Comparison of ENCODE assay signal across 8 mouse cellular contexts in the genomic region with DNA sequence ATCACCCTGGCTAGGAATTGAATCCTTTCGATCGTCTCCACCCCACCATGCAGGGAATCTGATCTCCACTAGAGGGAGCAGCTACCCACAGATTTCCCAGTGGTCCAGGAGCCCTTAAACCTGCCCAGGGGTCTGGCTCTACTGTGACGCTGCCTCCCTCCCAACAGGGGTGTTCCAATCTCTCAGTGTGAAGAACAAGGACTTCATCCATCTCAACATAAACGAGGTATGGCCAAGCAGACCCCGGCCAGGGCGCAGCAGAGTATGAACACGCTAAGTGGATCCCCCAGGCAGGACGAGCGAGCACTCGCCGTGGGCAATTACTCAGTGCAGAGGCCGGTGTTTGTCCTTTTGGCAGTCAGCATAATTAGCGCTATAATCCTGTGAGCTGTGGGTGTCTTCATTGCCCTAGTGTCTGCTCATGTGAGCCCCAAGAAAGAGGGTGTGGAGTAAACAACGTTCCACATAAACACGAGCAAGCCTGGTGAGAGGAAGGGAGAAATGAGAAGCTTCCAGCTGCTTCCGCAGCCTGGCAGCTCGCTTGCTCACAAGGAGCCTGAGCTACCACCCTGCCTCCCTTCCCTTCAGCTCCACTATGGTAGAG. TPM values are rescaled to one million over a fixed set of nuclear protein-coding genes. Genes with fewer than 3 reads are reported as not detected.
DNase-seq lines count a peak whose midpoint lies in the region; ATAC-seq and TF ChIP-seq lines count a peak whose summit lies in the region.

No protein-coding gene starts in this region.

- peak overlapping the region; percentile 82 for H3K4me2 ChIP-seq in CH12.LX (ENCODE audit: insufficient read depth, low read depth, poor library complexity, severe bottlenecking)
- peak overlapping the region; percentile 52 for H3K4me2 ChIP-seq in forebrain, embryonic 12.5 days
- H3K4me2 ChIP-seq in heart, postnatal 0 days (ENCODE audit: low read depth, low read length): peak overlapping the region; percentile 72
- H3K4me2 ChIP-seq in liver, embryonic 14.5 days (ENCODE audit: low read depth): peak overlapping the region; percentile 52
- H3K4me2 ChIP-seq in stomach, embryonic 16.5 days (ENCODE audit: low read depth, low read length): peak overlapping the region; percentile 61

- dilution Hi-C loops in CH12.LX (cut with MboI; ENCODE audit: extremely low pct_ligation_motif_present, extremely low pct_unique_long_range_greater_than_20kb, low sequenced_read_pairs): no loop called here

- no peak for TF ChIP-seq EP300 in CH12.LX (IDR thresholded peaks at IDR 0.05; ENCODE audit: low read length)
- no peak for TF ChIP-seq EP300 in heart, postnatal 0 days (IDR thresholded peaks at IDR 0.05; ENCODE audit: low read depth)
- TF ChIP-seq EP300 in liver, embryonic 14.5 days (IDR thresholded peaks at IDR 0.05; ENCODE audit: low read depth): no peak

- in situ Hi-C loops in CH12.LX (cut with MboI; ENCODE audit: low pct_ligation_motif_present, low pct_unique_long_range_greater_than_20kb, low sequenced_read_pairs): no loop called here

- no peaks in the 10 kb centered on the region for H3K36me3 ChIP-seq in CH12.LX (replicated peaks in 1 of 2; ENCODE audit: control insufficient read depth in 1 of 2, insufficient read depth in 1 of 2, low read length in 1 of 2)
- H3K36me3 ChIP-seq in forebrain, embryonic 12.5 days (replicated peaks): no peaks in the 10 kb centered on the region
- no peaks in the 10 kb centered on the region for H3K36me3 ChIP-seq in heart, postnatal 0 days (replicated peaks; ENCODE audit: control insufficient read depth, insufficient read depth, low read length)
- no peaks in the 10 kb centered on the region for H3K36me3 ChIP-seq in liver, embryonic 14.5 days (replicated peaks; ENCODE audit: control insufficient read depth, insufficient read depth, low read depth)
- H3K36me3 ChIP-seq in stomach, embryonic 16.5 days (ENCODE audit: control insufficient read depth, insufficient read depth, low read length): no peaks in the 10 kb centered on the region

- peak; percentile 83 for ATAC-seq in forebrain, embryonic 12.5 days (ENCODE audit: low FRiP score)
- ATAC-seq in heart, postnatal 0 days (ENCODE audit: insufficient read depth, low read depth): peak; percentile 75
- peak; percentile 51 for ATAC-seq in liver, embryonic 14.5 days (ENCODE audit: insufficient read depth)
- peak; percentile 79; the same call in 1 of the 2 replicates for ATAC-seq in stomach, embryonic 16.5 days (ENCODE audit: insufficient read depth, low FRiP score)

- WGBS in forebrain, embryonic 12.5 days: 6% methylated on average over 17 of the region's 17 CpGs
- 14% methylated on average over 17 of the region's 17 CpGs for WGBS in heart, postnatal 0 days
- 15% methylated on average over 17 of the region's 17 CpGs for WGBS in liver, embryonic 14.5 days (ENCODE audit: insufficient replicate concordance)
- 10% methylated on average over 17 of the region's 17 CpGs for WGBS in stomach, embryonic 16.5 days

- H3K27me3 ChIP-seq in CH12.LX (replicated peaks): peaks cover 26% of the 10 kb centered on the region
- H3K27me3 ChIP-seq in forebrain, embryonic 12.5 days: peaks cover 17% of the 10 kb centered on the region
- peaks cover 9% of the 10 kb centered on the region for H3K27me3 ChIP-seq in heart, postnatal 0 days (ENCODE audit: control insufficient read depth, insufficient read depth, low read length)
- no peaks in the 10 kb centered on the region for H3K27me3 ChIP-seq in liver, embryonic 14.5 days (ENCODE audit: control insufficient read depth, insufficient read depth, low read length)
- 0 out of 2 replicates have a peak, but pooled peaks cover 6% of the 10 kb centered on the region for H3K27me3 ChIP-seq in stomach, embryonic 16.5 days (ENCODE audit: control insufficient read depth, insufficient read depth, low read length)

- H3K4me1 ChIP-seq in CH12.LX (ENCODE audit: control insufficient read depth in 1 of 2, insufficient read depth in 2 of 2): no peaks in the 10 kb centered on the region
- H3K4me1 ChIP-seq in forebrain, embryonic 12.5 days: peaks cover 5% of the 10 kb centered on the region; the same call in 1 of the 2 replicates
- H3K4me1 ChIP-seq in heart, postnatal 0 days (ENCODE audit: control insufficient read depth, insufficient read depth): no peaks in the 10 kb centered on the region
- no peaks in the 10 kb centered on the region; a peak in 1 of 4 replicates for H3K4me1 ChIP-seq in liver, embryonic 14.5 days (replicated peaks; ENCODE audit: control insufficient read depth in 2 of 2, insufficient read depth in 2 of 2, low read length in 1 of 2)
- peaks cover 8% of the 10 kb centered on the region; the same call in 1 of the 2 replicates for H3K4me1 ChIP-seq in stomach, embryonic 16.5 days (ENCODE audit: control insufficient read depth, insufficient read depth, low read length)

- no peak for TF ChIP-seq POLR2A in CH12.LX (IDR thresholded peaks at IDR 0.05; ENCODE audit: low read depth, low read length)

- DNase-seq in CH12.LX (ENCODE audit: extremely low read depth): peak; percentile 49
- peak; percentile 19 for DNase-seq in c-Kit-positive CD71-positive TER-119-negative erythroid progenitor cells, embryonic 14.5 days (ENCODE audit: low read depth)
- peak; percentile 70 for DNase-seq in heart, postnatal 0 days (ENCODE audit: low spot score)
- peak; percentile 65 to 84 for DNase-seq in kidney, postnatal 36 days
- peak; percentile 5 to 22 (median 14) for DNase-seq in liver, embryonic 14.5 days (ENCODE audit: low read depth in 3 of 3, low spot score in 3 of 3)
- DNase-seq in neural tube, embryonic 10.5 days (ENCODE audit: extremely low spot score, low spot score): peak; percentile 77

- H3K79me2 ChIP-seq in CH12.LX (replicated peaks; ENCODE audit: control insufficient read depth, extremely low read depth, insufficient read depth, poor library complexity, severe bottlenecking): no peaks in the 10 kb centered on the region

- H3K9me3 ChIP-seq in CH12.LX (replicated peaks; ENCODE audit: low read length): no peaks in the 10 kb centered on the region
- H3K9me3 ChIP-seq in forebrain, embryonic 12.5 days: no peaks in the 10 kb centered on the region
- no peaks in the 10 kb centered on the region for H3K9me3 ChIP-seq in heart, postnatal 0 days (replicated peaks; ENCODE audit: control insufficient read depth, low read length)
- H3K9me3 ChIP-seq in liver, embryonic 14.5 days (ENCODE audit: control insufficient read depth, low read length): no peaks in the 10 kb centered on the region
- H3K9me3 ChIP-seq in stomach, embryonic 16.5 days (replicated peaks; ENCODE audit: control insufficient read depth, low read length): no peaks in the 10 kb centered on the region

- no peak overlapping the region for H3K27ac ChIP-seq in CH12.LX (ENCODE audit: insufficient read depth, low read depth)
- H3K27ac ChIP-seq in forebrain, embryonic 12.5 days: no peak overlapping the region
- H3K27ac ChIP-seq in heart, postnatal 0 days (ENCODE audit: low read depth): no peak overlapping the region
- no peak overlapping the region for H3K27ac ChIP-seq in liver, embryonic 14.5 days
- H3K27ac ChIP-seq in stomach, embryonic 16.5 days (ENCODE audit: low read length): peak overlapping the region; percentile 15; the same call in 1 of the 2 replicates

- H3K4me3 ChIP-seq in CH12.LX (replicated peaks in 1 of 3; ENCODE audit: low read depth in 2 of 3, low read length in 2 of 3, poor library complexity in 1 of 3): peak overlapping the region in 2 of 3 experiments; percentile 26 to 28
- peak overlapping the region; percentile 36 for H3K4me3 ChIP-seq in forebrain, embryonic 12.5 days (replicated peaks)
- peak overlapping the region; percentile 42 for H3K4me3 ChIP-seq in heart, postnatal 0 days (ENCODE audit: low read depth, low read length)
- peak overlapping the region; percentile 17 to 20; a peak in 2 of 4 replicates for H3K4me3 ChIP-seq in liver, embryonic 14.5 days (ENCODE audit: insufficient read depth in 1 of 2, low read depth in 2 of 2, low read length in 2 of 2)
- H3K4me3 ChIP-seq in stomach, embryonic 16.5 days (replicated peaks; ENCODE audit: low read length): peak overlapping the region; percentile 36

- no peak overlapping the region; the same call in 1 of the 2 replicates for H3K9ac ChIP-seq in CH12.LX (ENCODE audit: insufficient read depth, low read depth)
- H3K9ac ChIP-seq in forebrain, embryonic 12.5 days: peak overlapping the region; percentile 47
- 0 out of 2 replicates have a peak overlapping the region, but pooled peaks have one; percentile 27 for H3K9ac ChIP-seq in heart, postnatal 0 days (replicated peaks; ENCODE audit: low read depth, low read length)
- H3K9ac ChIP-seq in liver, embryonic 14.5 days (replicated peaks): no peak overlapping the region; the same call in 1 of the 2 replicates
- peak overlapping the region; percentile 59 for H3K9ac ChIP-seq in stomach, embryonic 16.5 days (ENCODE audit: low read length)

- TF ChIP-seq CTCF in CH12.LX (conservative IDR thresholded peaks at IDR 0.05 in 1 of 2, IDR thresholded peaks at IDR 0.05 in 1 of 2; ENCODE audit: low read depth in 2 of 2, low read length in 2 of 2): peak; percentile 60 to 94; a peak in 3 of 4 replicates
- peak; percentile 94 for TF ChIP-seq CTCF in heart, postnatal 0 days (IDR thresholded peaks at IDR 0.05; ENCODE audit: low read depth)
- peak; percentile 85 for TF ChIP-seq CTCF in liver, embryonic 14.5 days (IDR thresholded peaks at IDR 0.05; ENCODE audit: low read depth)

- TF ChIP-seq RAD21 in CH12.LX (IDR thresholded peaks at IDR 0.05; ENCODE audit: low read depth, low read length): peak; percentile 90

RNA-seq across cellular contexts. Expression of a gene that starts 41.5 kb away (rescaled TPM):
- total RNA-seq in CH12.LX (2012; rRNA removed): not detected in 2 replicates
- not detected in 2 replicates for total RNA-seq in CH12.LX (2014; rRNA removed)
- 0.10 TPM in 1 of 2 replicates, not detected in the other for polyA plus RNA-seq in CH12.LX (2012; ENCODE audit: insufficient read length, low read depth)
- polyA plus RNA-seq in forebrain, embryonic 12.5 days (2016; fragmentation: Nextera tagmentation; extraction: Ambion mirVana): 0.08 TPM in 1 of 2 replicates, not detected in the other
- not detected in 2 replicates for total RNA-seq in heart, postnatal 0 days (2014; rRNA removed; ENCODE audit: low replicate concordance)
- 0.26 and 0.33 TPM in 2 replicates for polyA plus RNA-seq in heart, postnatal 0 days (2015; fragmentation: Nextera tagmentation; extraction: Ambion mirVana)
- polyA plus RNA-seq in liver, embryonic 14.5 days (2012; rRNA removed): not detected in 2 replicates
- not detected in 2 replicates for polyA plus RNA-seq in liver, embryonic 14.5 days (2014; fragmentation: Nextera tagmentation; extraction: Ambion mirVana)
- 0.31 and 0.34 TPM in 2 replicates for polyA plus RNA-seq in stomach, embryonic 16.5 days (2015; fragmentation: Nextera tagmentation; extraction: Ambion mirVana)

RNA-seq across cellular contexts. Expression of a gene that starts 45.8 kb away (rescaled TPM):
- total RNA-seq in CH12.LX (2012; rRNA removed) (3.4 and 5.7 TPM in 2 replicates), CH12.LX (2014; rRNA removed) (2.2 and 3.2 TPM in 2 replicates)
- 7.1 and 7.8 TPM in 2 replicates for polyA plus RNA-seq in CH12.LX (2012; ENCODE audit: insufficient read length, low read depth)
- 22.8 and 23.1 TPM in 2 replicates for polyA plus RNA-seq in forebrain, embryonic 12.5 days (2016; fragmentation: Nextera tagmentation; extraction: Ambion mirVana)
- total RNA-seq in heart, postnatal 0 days (2014; rRNA removed; ENCODE audit: low replicate concordance): 144 and 164 TPM in 2 replicates
- 29.8 and 30.7 TPM in 2 replicates for polyA plus RNA-seq in heart, postnatal 0 days (2015; fragmentation: Nextera tagmentation; extraction: Ambion mirVana)
- polyA plus RNA-seq in liver, embryonic 14.5 days (2012; rRNA removed): 8.2 and 8.7 TPM in 2 replicates
- polyA plus RNA-seq in liver, embryonic 14.5 days (2014; fragmentation: Nextera tagmentation; extraction: Ambion mirVana): 5.5 and 7.7 TPM in 2 replicates
- polyA plus RNA-seq in stomach, embryonic 16.5 days (2015; fragmentation: Nextera tagmentation; extraction: Ambion mirVana): 23.3 and 23.5 TPM in 2 replicates

RNA-seq across cellular contexts. Expression of a gene that starts 47.9 kb away (rescaled TPM):
- not detected in 2 replicates for total RNA-seq in CH12.LX (2012; rRNA removed)
- not detected in 2 replicates for total RNA-seq in CH12.LX (2014; rRNA removed)
- polyA plus RNA-seq in CH12.LX (2012; ENCODE audit: insufficient read length, low read depth): not detected in 2 replicates
- not detected in 2 replicates for polyA plus RNA-seq in forebrain, embryonic 12.5 days (2016; fragmentation: Nextera tagmentation; extraction: Ambion mirVana)
- total RNA-seq in heart, postnatal 0 days (2014; rRNA removed; ENCODE audit: low replicate concordance): 1.4 and 20.8 TPM in 2 replicates
- polyA plus RNA-seq in heart, postnatal 0 days (2015; fragmentation: Nextera tagmentation; extraction: Ambion mirVana): 5.5 and 5.7 TPM in 2 replicates
- 63.3 and 73.0 TPM in 2 replicates for polyA plus RNA-seq in liver, embryonic 14.5 days (2012; rRNA removed)
- polyA plus RNA-seq in liver, embryonic 14.5 days (2014; fragmentation: Nextera tagmentation; extraction: Ambion mirVana): 94.2 and 94.5 TPM in 2 replicates
- polyA plus RNA-seq in stomach, embryonic 16.5 days (2015; fragmentation: Nextera tagmentation; extraction: Ambion mirVana): 20.0 and 22.6 TPM in 2 replicates

Comparison
In these comparisons a context has a peak if more than half of its experiments do, and no peak if none do; other contexts are left out.
1. DNase-seq: peak in every context shown above with its lines; median percentile 77 in neural tube, embryonic 10.5 days; 74 in kidney, postnatal 36 days; 70 in heart, postnatal 0 days; 49 in CH12.LX; 19 in c-Kit-positive CD71-positive TER-119-negative erythroid progenitor cells, embryonic 14.5 days; 14 in liver, embryonic 14.5 days.
2. H3K9ac ChIP-seq: peak in forebrain, embryonic 12.5 days (single experiment), heart, postnatal 0 days (single experiment) and stomach, embryonic 16.5 days (single experiment); none in CH12.LX (single experiment) and liver, embryonic 14.5 days (single experiment).
3. Peak in every context shown above with its lines, with median percentiles within 50 percentile points of each other: H3K4me2 ChIP-seq, H3K4me3 ChIP-seq, CTCF ChIP-seq and ATAC-seq.